Mouse (Mus musculus) cerebellum, postnatal 14 days (tissue): ENCODE results near the gene Olfr1385.
"Not testable (repeated sequence)": the region's sequence is repeated elsewhere in the genome, so short reads cannot be mapped to it uniquely, and the experiment has no call there.

ENCODE experiments used
- DNase-seq, 2 experiments: peaks; one replicate each; pipeline ENCODE4 v3.0.0; 2021; ENCODE audit warnings: mixed read lengths in 2 of 2

Olfr1385 gene

GRCm38 (mm10) chr11:49488770-49489169, at the start of gene Olfr1385:
TSS of gene Olfr1385 (plus strand) at chr11:49489070.
- DNase-seq: not testable (repeated sequence)

- DNase-seq: no peak
These were observed 33.8 kb upstream of the Olfr1385 start, which contains the start of gene Olfr1387 for GRCm38 (mm10) chr11:49455043-49455442. TSS of gene Olfr1387 (plus strand) at chr11:49455343.

DNA sequence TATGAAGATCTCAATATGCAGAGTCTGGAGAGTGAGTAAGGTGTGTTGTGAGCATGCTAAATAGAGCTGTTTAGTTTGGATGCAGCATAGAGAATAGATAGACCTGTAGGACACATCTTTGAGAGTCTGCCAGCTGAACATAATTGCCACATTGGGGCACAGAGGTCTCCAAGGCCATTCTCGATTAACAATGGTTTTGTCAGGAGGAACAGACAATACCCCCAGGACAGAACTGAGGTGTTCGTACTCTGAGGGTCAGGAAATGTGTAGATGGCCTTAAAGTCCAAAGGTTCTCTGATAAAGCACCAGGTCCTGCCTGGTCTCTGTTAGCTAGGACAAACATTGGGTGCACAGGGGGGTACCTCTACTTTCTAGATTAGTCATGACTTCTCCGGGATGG, 24.1 kb upstream of the Olfr1385 start, which contains the start of gene Olfr1386:
Gene Olfr1386, plus strand, starts transcription at position 301 of the 400 bp plus-strand sequence.
- DNase-seq: not testable (repeated sequence)

DNA sequence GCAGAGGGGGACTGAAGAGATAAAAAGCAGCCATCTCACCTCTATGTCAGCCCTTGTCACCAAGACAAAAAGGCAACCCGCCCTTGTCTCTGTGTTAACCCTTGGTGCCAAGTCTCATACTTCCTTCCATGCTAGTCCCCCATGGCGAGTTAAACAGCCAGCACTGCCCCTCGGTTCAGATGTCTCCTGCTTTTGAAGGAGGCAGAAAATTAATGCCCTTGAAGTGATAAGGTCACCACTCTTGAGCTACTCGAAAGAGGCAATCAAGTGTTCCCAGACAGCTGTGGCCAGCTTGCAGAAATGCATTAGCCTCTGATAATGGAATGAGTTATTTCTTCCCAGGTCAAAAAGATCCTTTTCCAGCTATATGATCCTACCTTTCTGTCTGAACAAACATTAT, 2.9 kb upstream of the Olfr1385 start:
- DNase-seq: no peak

GRCm38 (mm10) chr11:49518086-49518485, 29.2 kb downstream of the Olfr1385 start:
- no peak for DNase-seq

DNA sequence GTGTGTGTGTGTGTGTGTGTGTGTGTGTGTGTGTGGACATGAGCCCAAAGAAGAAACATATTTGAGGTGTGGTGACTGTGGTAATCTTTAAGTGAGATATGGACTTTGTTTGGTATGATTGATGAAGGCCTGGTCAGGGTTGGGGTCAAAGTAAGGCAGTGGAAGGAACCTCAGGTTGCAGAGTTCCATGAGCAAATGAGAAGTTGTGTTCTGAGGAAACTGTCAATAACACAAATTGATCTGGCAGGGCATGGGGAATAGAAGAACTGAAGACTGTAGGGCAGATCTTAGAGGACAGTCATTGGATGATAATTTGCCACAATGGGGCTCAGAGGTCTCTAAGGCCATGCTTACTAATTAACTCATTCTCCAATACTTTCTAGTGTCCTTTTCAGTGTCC, 30.5 kb downstream of the Olfr1385 start, which contains the start of gene Olfr1383:
Gene Olfr1383, plus strand, starts transcription at position 301 of the 400 bp plus-strand sequence.
- no peak for DNase-seq

DNA sequence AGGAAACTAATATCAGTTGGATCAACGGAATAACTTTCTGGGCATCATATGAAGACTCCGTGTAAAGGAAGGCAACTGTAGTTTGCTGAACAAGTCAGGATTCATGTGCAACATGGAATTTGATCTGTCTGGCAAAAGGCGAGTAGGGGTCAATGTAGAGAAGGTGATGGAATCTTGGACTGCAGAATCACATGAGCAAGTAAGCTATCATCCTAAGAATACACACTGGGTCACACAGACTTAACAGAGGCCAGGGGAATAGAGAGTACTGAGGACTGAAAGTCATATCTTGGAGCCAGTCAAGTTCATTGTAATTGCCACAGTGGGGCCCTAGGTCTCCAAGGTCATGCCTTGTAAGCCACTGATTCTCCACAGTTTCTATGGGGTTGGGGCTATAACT, 39.1 kb downstream of the Olfr1385 start, which contains the start of gene Olfr1382:
Gene Olfr1382, plus strand, starts transcription at position 301 of the 400 bp plus-strand sequence.
- no peak for DNase-seq

GRCm38 (mm10) chr11:49532761-49533160, 43.9 kb downstream of the Olfr1385 start:
- DNase-seq: no peak

DNA sequence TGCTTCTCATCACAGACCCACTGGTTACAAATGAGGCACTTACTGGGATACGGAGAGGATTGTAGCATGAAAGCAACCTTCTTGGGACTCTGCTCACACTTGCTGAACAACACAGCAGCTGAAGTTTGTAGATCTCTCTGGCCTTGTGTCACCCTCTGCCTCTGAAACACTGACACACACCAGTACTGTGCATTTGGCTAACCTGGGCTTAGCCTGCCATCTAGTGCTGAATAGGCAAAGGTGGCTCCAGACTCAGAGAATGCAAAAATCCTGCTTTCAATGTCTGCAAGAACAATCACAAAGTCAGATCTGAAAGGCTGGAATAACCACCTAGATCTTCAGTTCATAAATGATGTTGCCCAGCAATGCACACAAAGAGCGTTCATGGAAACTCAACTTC, 47.8 kb downstream of the Olfr1385 start:
- DNase-seq: peak; percentile 3 to 6

GRCm38 (mm10) chr11:49543149-49543548, 54.3 kb downstream of the Olfr1385 start, which contains the start of gene Olfr1381:
TSS of gene Olfr1381 (plus strand) at chr11:49543449.
- not testable (repeated sequence) for DNase-seq
